Mouse (Mus musculus) thymus, adult 2 months (tissue): Measurements from ENCODE around the gene Lrfn4. TPM values are rescaled to one million over a fixed set of nuclear protein-coding genes. Genes with fewer than 3 reads are reported as not detected.
"Not testable (repeated sequence)": the region's sequence is repeated elsewhere in the genome, so short reads cannot be mapped to it uniquely, and the experiment has no call there.

Experiments used
- DNase-seq: peaks from one replicate; pipeline ENCODE4 v3.0.0; 2021
- H3K27ac ChIP-seq: fragments of 200-500 bp; 2 replicates; pipeline ENCODE4 v1.5.1; 2012; ENCODE audit warnings: low read length, control low read depth; ENCODE audit not compliant: control insufficient read depth, insufficient read depth
- H3K27me3 ChIP-seq: fragments of 200-500 bp; 2 replicates; pipeline ENCODE4 v1.6.1; 2012; ENCODE audit warnings: mild to moderate bottlenecking, low read length, moderate library complexity, mixed read lengths; ENCODE audit not compliant: control insufficient read depth, insufficient read depth
- H3K36me3 ChIP-seq: fragments of 200-500 bp; 2 replicates; pipeline ENCODE4 v1.6.1; 2012; ENCODE audit warnings: mild to moderate bottlenecking, low read length, moderate library complexity; ENCODE audit not compliant: control insufficient read depth, insufficient read depth
- H3K4me1 ChIP-seq: fragments of 200-500 bp; replicated peaks from 2 replicates; pipeline ENCODE4 v1.6.1; 2012; ENCODE audit warnings: low read length; ENCODE audit not compliant: control insufficient read depth, insufficient read depth
- H3K4me3 ChIP-seq: fragments of 200-500 bp; 2 replicates; pipeline ENCODE4 v1.5.1; 2012; ENCODE audit warnings: mild to moderate bottlenecking, low read length, control low read depth, moderate library complexity; ENCODE audit not compliant: control insufficient read depth, insufficient read depth
- CTCF ChIP-seq: fragments of 200-500 bp; IDR thresholded peaks from 2 replicates; pipeline ENCODE4 v1.5.1; 2012; ENCODE audit warnings: mild to moderate bottlenecking, control low read depth, low read length, moderate library complexity, borderline replicate concordance; ENCODE audit not compliant: control insufficient read depth, poor library complexity, insufficient read depth; ENCODE audit errors: extremely low read depth
- POLR2A ChIP-seq: fragments of 200-500 bp; IDR thresholded peaks from 2 replicates; pipeline ENCODE4 v1.6.1; 2012; ENCODE audit warnings: mild to moderate bottlenecking, low read length, control low read depth, moderate library complexity; ENCODE audit not compliant: control insufficient read depth, poor library complexity, insufficient read depth; ENCODE audit errors: extremely low read depth
- WGBS: fragments of 180-500 bp; shearing (Covaris S2); methylation state at CpG from one replicate; pipeline ENCODE4 v1.1.7; 2018; 5-methylcytosine and 5-hydroxymethylcytosine counted together
- polyA plus RNA-seq: library from polyadenylated mRNA; depleted of rRNA; stranded (reverse); fragments of >200 nt; gene quantifications from 2 replicates; pipeline ENCODE4 v1.2.3, GENCODE M21; 2012

Gene Lrfn4
- polyA plus RNA-seq, 1 experiment: 17.3 TPM

- Histone ChIP-seq H3K27me3 (no peaks in the 10 kb centered on the region), H3K27ac (no peak overlapping the region), H3K4me3 (no peak overlapping the region), H3K4me1 (no peaks in the 10 kb centered on the region), H3K36me3 (no peaks in the 10 kb centered on the region)
- no peak for TF ChIP-seq CTCF
- no peak for TF ChIP-seq POLR2A
- DNase-seq: no peak
- 96% methylated on average over 20 of the region's 20 CpGs for WGBS
Measured at GRCm38 (mm10) chr19:4602459-4602858, 13.0 kb downstream of the Lrfn4 start.

GRCm38 (mm10) chr19:4596071-4596470, 19.4 kb downstream of the Lrfn4 start:
- H3K27me3 ChIP-seq: no peaks in the 10 kb centered on the region
- H3K36me3 ChIP-seq: no peaks in the 10 kb centered on the region
- H3K27ac ChIP-seq: no peak overlapping the region
- H3K4me3 ChIP-seq: no peak overlapping the region
- 83% methylated on average over 2 of the region's 2 CpGs for WGBS
- DNase-seq: no peak
- no peaks in the 10 kb centered on the region for H3K4me1 ChIP-seq
- no peak for TF ChIP-seq CTCF
- TF ChIP-seq POLR2A: no peak

GRCm38 (mm10) chr19:4593792-4594522, 21.5 kb downstream of the Lrfn4 start:
- no peak overlapping the region for H3K27ac ChIP-seq

GRCm38 (mm10) chr19:4590025-4590424, 25.4 kb downstream of the Lrfn4 start:
- no peak overlapping the region for H3K27ac ChIP-seq
- no peaks in the 10 kb centered on the region for H3K36me3 ChIP-seq
- peak; percentile 30 for DNase-seq
- H3K4me3 ChIP-seq: no peak overlapping the region
- WGBS: 4% methylated on average over 3 of the region's 3 CpGs
- H3K27me3 ChIP-seq: no peaks in the 10 kb centered on the region
- no peak for TF ChIP-seq CTCF
- no peak for TF ChIP-seq POLR2A
- peaks cover 4% of the 10 kb centered on the region for H3K4me1 ChIP-seq

More at GRCm38 (mm10) chr19:4593792-4594522, 21.5 kb downstream of the Lrfn4 start:
- TF ChIP-seq POLR2A: no peak
- TF ChIP-seq CTCF: no peak
- peaks cover 4% of the 10 kb centered on the region for H3K4me1 ChIP-seq
- H3K36me3 ChIP-seq: no peaks in the 10 kb centered on the region
- 81% methylated on average over 7 of the region's 7 CpGs for WGBS
- DNase-seq: no peak
- no peak overlapping the region for H3K4me3 ChIP-seq
- H3K27me3 ChIP-seq: no peaks in the 10 kb centered on the region

GRCm38 (mm10) chr19:4589081-4589480, 26.4 kb downstream of the Lrfn4 start:
- WGBS: 90% methylated on average over 1 of the region's 1 CpGs
- H3K27me3 ChIP-seq: no peaks in the 10 kb centered on the region
- no peak overlapping the region for H3K27ac ChIP-seq
- no peak overlapping the region for H3K4me3 ChIP-seq
- TF ChIP-seq CTCF: no peak
- TF ChIP-seq POLR2A: no peak
- H3K36me3 ChIP-seq: no peaks in the 10 kb centered on the region
- H3K4me1 ChIP-seq: peaks cover 4% of the 10 kb centered on the region
- DNase-seq: no peak

GRCm38 (mm10) chr19:4588430-4588829, 27.0 kb downstream of the Lrfn4 start:
- H3K27ac ChIP-seq: no peak overlapping the region
- WGBS: 84% methylated on average over 3 of the region's 3 CpGs
- TF ChIP-seq POLR2A (no peak), CTCF (no peak)
- H3K4me1 ChIP-seq: peaks cover 4% of the 10 kb centered on the region
- no peak for DNase-seq
- no peaks in the 10 kb centered on the region for H3K36me3 ChIP-seq
- H3K4me3 ChIP-seq: no peak overlapping the region
- H3K27me3 ChIP-seq: no peaks in the 10 kb centered on the region

GRCm38 (mm10) chr19:4587426-4587825, 28.0 kb downstream of the Lrfn4 start:
- no peak overlapping the region for H3K27ac ChIP-seq
- no peaks in the 10 kb centered on the region for H3K27me3 ChIP-seq
- no peak overlapping the region for H3K4me3 ChIP-seq
- peaks cover 4% of the 10 kb centered on the region for H3K4me1 ChIP-seq
- TF ChIP-seq POLR2A: no peak
- TF ChIP-seq CTCF: no peak
- no peak for DNase-seq
- 74% methylated on average over 2 of the region's 2 CpGs for WGBS
- no peaks in the 10 kb centered on the region for H3K36me3 ChIP-seq

GRCm38 (mm10) chr19:4586783-4587182, 28.7 kb downstream of the Lrfn4 start:
- not testable (repeated sequence) for H3K27me3 ChIP-seq, H3K36me3 ChIP-seq, H3K4me1 ChIP-seq, H3K27ac ChIP-seq, H3K4me3 ChIP-seq, DNase-seq
